Mouse (Mus musculus) small intestine, adult 2 months (tissue): ENCODE data around the gene Kat6b.
"Not testable (repeated sequence)": the region's sequence is repeated elsewhere in the genome, so short reads cannot be mapped to it uniquely, and the experiment has no call there.

Experiments used
- CTCF ChIP-seq: fragments of 200-500 bp; IDR thresholded peaks from 2 replicates; pipeline ENCODE4 v1.5.1; 2012; ENCODE audit warnings: low read depth, mild to moderate bottlenecking, control low read depth, inconsistent platforms, low read length, moderate library complexity, mixed read lengths; ENCODE audit not compliant: insufficient replicate concordance, insufficient read length; ENCODE audit errors: extremely low read depth
- POLR2A ChIP-seq: fragments of 200-500 bp; IDR thresholded peaks from 2 replicates; pipeline ENCODE4 v1.6.1; 2012; ENCODE audit warnings: low read depth, mild to moderate bottlenecking, control low read depth, inconsistent platforms, low read length, moderate library complexity

DNA sequence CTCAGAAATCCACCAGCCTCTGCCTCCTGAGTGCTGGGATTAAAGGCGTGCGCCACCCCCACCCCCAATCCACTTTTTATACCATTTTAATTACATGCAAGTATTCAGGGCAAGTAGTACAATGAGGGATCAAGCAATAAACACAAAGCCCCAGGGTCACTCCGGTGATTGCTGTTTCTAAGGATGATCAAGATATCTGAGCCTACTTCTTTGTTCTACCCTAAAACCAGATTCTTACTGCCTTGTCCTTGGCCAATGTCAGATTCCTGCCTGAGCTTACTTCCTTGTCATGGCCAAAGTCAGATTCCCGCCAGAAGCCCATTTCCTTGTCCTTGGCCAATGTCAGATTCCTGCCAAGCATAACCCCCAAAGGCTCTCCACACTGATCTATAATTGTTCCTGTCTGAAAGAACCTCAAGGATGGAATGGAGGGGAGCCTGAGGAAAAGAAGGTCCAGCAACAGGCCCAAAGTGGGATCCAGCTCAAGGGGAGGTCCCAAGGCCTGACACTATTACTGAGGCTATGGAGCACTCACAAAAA lies 6.6 kb upstream of the Kat6b start:
- not testable (repeated sequence) for TF ChIP-seq CTCF, POLR2A
